Mouse (Mus musculus) heart, adult 2 months (tissue): ENCODE data around the gene P3h2.
A peak's percentile ranks its signal among the peaks of the same experiment; 100 is the strongest.

ENCODE experiments used
- CTCF ChIP-seq: fragments of 200-600 bp; IDR thresholded peaks from 2 replicates; pipeline ENCODE4 v1.8.1; 2022; ENCODE audit warnings: antibody characterized with exemption, mild to moderate bottlenecking, moderate library complexity
- POLR2A ChIP-seq: fragments of 200-500 bp; IDR thresholded peaks from 2 replicates; pipeline ENCODE4 v1.6.1; 2011; ENCODE audit warnings: mild to moderate bottlenecking, low read depth, low read length, control low read depth; ENCODE audit not compliant: insufficient read depth

DNA sequence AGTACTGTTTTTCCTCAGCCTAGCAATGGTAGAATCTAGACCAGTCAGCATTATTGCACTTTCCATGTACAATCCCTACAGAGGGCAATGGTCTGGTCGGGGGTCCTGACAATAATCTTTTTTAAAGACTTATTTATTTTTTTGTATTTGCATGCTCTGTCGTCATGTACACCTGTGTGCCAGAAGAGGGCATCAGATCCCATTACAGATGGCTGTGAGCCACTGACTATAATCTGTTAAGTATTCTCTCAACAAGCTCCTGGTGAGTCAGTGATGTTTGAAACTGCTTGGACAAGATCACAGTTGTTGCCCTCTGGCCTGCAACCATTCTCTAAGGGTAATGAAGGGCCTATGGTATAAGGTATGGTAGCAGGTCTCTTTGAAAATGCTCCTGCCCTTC lies 83.8 kb downstream of the P3h2 start:
- TF ChIP-seq CTCF (peak; percentile 51), POLR2A (no peak)
